Mouse (Mus musculus): ENCODE data around the gene Tenm2. TPM values are rescaled to one million over a fixed set of nuclear protein-coding genes. Genes with fewer than 3 reads are reported as not detected.
A peak's percentile ranks its signal among the peaks of the same experiment; 100 is the strongest.

The Tenm2 gene
- polyA plus RNA-seq, 1 experiment from 2014 or later, result 1.2 TPM

- no peak overlapping the region for H3K27ac ChIP-seq (replicated peaks)
- no peaks in the 10 kb centered on the region for H3K27me3 ChIP-seq (replicated peaks)
- no peaks in the 10 kb centered on the region for H3K36me3 ChIP-seq
- no peak overlapping the region for H3K4me2 ChIP-seq
- no peak for ATAC-seq (ENCODE audit: extremely low read depth, insufficient number of reproducible peaks, low FRiP score, low TSS enrichment)
- no peak overlapping the region for H3K9ac ChIP-seq
- peaks cover 11% of the 10 kb centered on the region for H3K4me1 ChIP-seq
- WGBS, result 64% methylated on average over 8 of the region's 8 CpGs
- H3K4me3 ChIP-seq, result no peak overlapping the region
- H3K9me3 ChIP-seq, result no peaks in the 10 kb centered on the region
These were observed 1162.5 kb downstream of the Tenm2 start for GRCm38 (mm10) chr11:36073074-36073818.

GRCm38 (mm10) chr11:36072646-36073045 is 1163.1 kb downstream of the Tenm2 start:
- 73% methylated on average over 5 of the region's 5 CpGs for WGBS
- Histone ChIP-seq H3K27me3 (replicated peaks) (no peaks in the 10 kb centered on the region), H3K9ac (no peak overlapping the region), H3K36me3 (no peaks in the 10 kb centered on the region), H3K4me1 (peaks cover 11% of the 10 kb centered on the region), H3K27ac (replicated peaks) (no peak overlapping the region), H3K9me3 (no peaks in the 10 kb centered on the region), H3K4me3 (no peak overlapping the region), H3K4me2 (no peak overlapping the region)
- no peak for ATAC-seq (ENCODE audit: extremely low read depth, insufficient number of reproducible peaks, low FRiP score, low TSS enrichment)

GRCm38 (mm10) chr11:36072038-36072437 is 1163.7 kb downstream of the Tenm2 start:
- H3K9ac ChIP-seq, result no peak overlapping the region
- 30% methylated on average over 9 of the region's 9 CpGs for WGBS

GRCm38 (mm10) chr11:36059325-36059843 is 1176.4 kb downstream of the Tenm2 start:
- Histone ChIP-seq H3K27me3 (replicated peaks) (peaks cover 40% of the 10 kb centered on the region), H3K9me3 (no peaks in the 10 kb centered on the region), H3K27ac (replicated peaks) (no peak overlapping the region), H3K4me2 (no peak overlapping the region), H3K4me1 (peaks cover 17% of the 10 kb centered on the region), H3K36me3 (no peaks in the 10 kb centered on the region), H3K4me3 (no peak overlapping the region), H3K9ac (no peak overlapping the region)
- ATAC-seq (ENCODE audit: extremely low read depth, insufficient number of reproducible peaks, low FRiP score, low TSS enrichment), result no peak
- WGBS, result no CpG with 5 or more reads among the region's 1 CpGs

More at GRCm38 (mm10) chr11:36072038-36072437, 1163.7 kb downstream of the Tenm2 start:
- Histone ChIP-seq H3K4me1 (peaks cover 11% of the 10 kb centered on the region), H3K4me3 (no peak overlapping the region), H3K27me3 (replicated peaks) (no peaks in the 10 kb centered on the region), H3K9me3 (no peaks in the 10 kb centered on the region), H3K36me3 (no peaks in the 10 kb centered on the region), H3K27ac (replicated peaks) (no peak overlapping the region), H3K4me2 (0 out of 2 replicates have a peak overlapping the region, but pooled peaks have one; percentile 5)
- ATAC-seq (ENCODE audit: extremely low read depth, insufficient number of reproducible peaks, low FRiP score, low TSS enrichment), result no peak

- Histone ChIP-seq H3K4me2 (peak overlapping the region; percentile 59), H3K4me3 (peak overlapping the region; percentile 16; the same call in 1 of the 2 replicates)
- WGBS, result 22% methylated on average over 11 of the region's 11 CpGs
These were observed 1179.2 kb downstream of the Tenm2 start for GRCm38 (mm10) chr11:36056525-36056924.

GRCm38 (mm10) chr11:36054323-36054722 is 1181.4 kb downstream of the Tenm2 start:
- no peak for ATAC-seq (ENCODE audit: extremely low read depth, insufficient number of reproducible peaks, low FRiP score, low TSS enrichment)
- no peak overlapping the region for H3K9ac ChIP-seq
- H3K27ac ChIP-seq (replicated peaks), result no peak overlapping the region
- 87% methylated on average over 7 of the region's 7 CpGs for WGBS
- H3K36me3 ChIP-seq, result no peaks in the 10 kb centered on the region
- peaks cover 22% of the 10 kb centered on the region for H3K4me1 ChIP-seq
- no peak overlapping the region for H3K4me2 ChIP-seq
- peaks cover 68% of the 10 kb centered on the region for H3K27me3 ChIP-seq (replicated peaks)
- H3K4me3 ChIP-seq, result no peak overlapping the region
- no peaks in the 10 kb centered on the region for H3K9me3 ChIP-seq

More at GRCm38 (mm10) chr11:36056525-36056924, 1179.2 kb downstream of the Tenm2 start:
- Histone ChIP-seq H3K27me3 (replicated peaks) (peaks cover 50% of the 10 kb centered on the region), H3K4me1 (peaks cover 17% of the 10 kb centered on the region), H3K9me3 (no peaks in the 10 kb centered on the region), H3K27ac (replicated peaks) (no peak overlapping the region), H3K9ac (no peak overlapping the region), H3K36me3 (no peaks in the 10 kb centered on the region)
- ATAC-seq (ENCODE audit: extremely low read depth, insufficient number of reproducible peaks, low FRiP score, low TSS enrichment), result 0 out of 2 replicates have a peak, but pooled peaks have one; percentile 19

GRCm38 (mm10) chr11:36053457-36053856 is 1182.3 kb downstream of the Tenm2 start:
- Histone ChIP-seq H3K27ac (replicated peaks) (no peak overlapping the region), H3K9me3 (no peaks in the 10 kb centered on the region), H3K4me3 (no peak overlapping the region), H3K9ac (no peak overlapping the region), H3K4me2 (no peak overlapping the region), H3K27me3 (replicated peaks) (peaks cover 69% of the 10 kb centered on the region), H3K36me3 (no peaks in the 10 kb centered on the region), H3K4me1 (peaks cover 21% of the 10 kb centered on the region)
- 72% methylated on average over 4 of the region's 4 CpGs for WGBS
- ATAC-seq (ENCODE audit: extremely low read depth, insufficient number of reproducible peaks, low FRiP score, low TSS enrichment), result no peak

- WGBS, result 53% methylated on average over 2 of the region's 2 CpGs
These were observed 1183.2 kb downstream of the Tenm2 start for GRCm38 (mm10) chr11:36052598-36052997.

GRCm38 (mm10) chr11:36052091-36052490 is 1183.7 kb downstream of the Tenm2 start:
- WGBS, result 70% methylated on average over 1 of the region's 1 CpGs
- H3K36me3 ChIP-seq, result no peaks in the 10 kb centered on the region

More at GRCm38 (mm10) chr11:36052598-36052997, 1183.2 kb downstream of the Tenm2 start:
- peaks cover 62% of the 10 kb centered on the region for H3K27me3 ChIP-seq (replicated peaks)
- no peak overlapping the region for H3K4me3 ChIP-seq
- no peak overlapping the region for H3K4me2 ChIP-seq
- no peak overlapping the region for H3K27ac ChIP-seq (replicated peaks)
- no peak overlapping the region for H3K9ac ChIP-seq
- no peak for ATAC-seq (ENCODE audit: extremely low read depth, insufficient number of reproducible peaks, low FRiP score, low TSS enrichment)
- no peaks in the 10 kb centered on the region for H3K36me3 ChIP-seq
- H3K9me3 ChIP-seq, result no peaks in the 10 kb centered on the region
- H3K4me1 ChIP-seq, result peaks cover 19% of the 10 kb centered on the region

GRCm38 (mm10) chr11:36049547-36049946 is 1186.2 kb downstream of the Tenm2 start:
- H3K27ac ChIP-seq (replicated peaks), result no peak overlapping the region
- peaks cover 5% of the 10 kb centered on the region; the same call in 1 of the 2 replicates for H3K4me1 ChIP-seq
- WGBS, result 12% methylated on average over 5 of the region's 5 CpGs
- H3K4me3 ChIP-seq, result no peak overlapping the region
- H3K27me3 ChIP-seq (replicated peaks), result peaks cover 53% of the 10 kb centered on the region
- H3K9ac ChIP-seq, result no peak overlapping the region
- no peak overlapping the region for H3K4me2 ChIP-seq
- H3K36me3 ChIP-seq, result no peaks in the 10 kb centered on the region
- H3K9me3 ChIP-seq, result no peaks in the 10 kb centered on the region
- ATAC-seq (ENCODE audit: extremely low read depth, insufficient number of reproducible peaks, low FRiP score, low TSS enrichment), result no peak

More at GRCm38 (mm10) chr11:36052091-36052490, 1183.7 kb downstream of the Tenm2 start:
- Histone ChIP-seq H3K4me2 (no peak overlapping the region), H3K27ac (replicated peaks) (no peak overlapping the region), H3K27me3 (replicated peaks) (peaks cover 59% of the 10 kb centered on the region), H3K9ac (no peak overlapping the region), H3K4me3 (no peak overlapping the region), H3K9me3 (no peaks in the 10 kb centered on the region), H3K4me1 (peaks cover 19% of the 10 kb centered on the region)
- ATAC-seq (ENCODE audit: extremely low read depth, insufficient number of reproducible peaks, low FRiP score, low TSS enrichment), result no peak

GRCm38 (mm10) chr11:36045681-36046276 is 1190.0 kb downstream of the Tenm2 start:
- H3K4me3 ChIP-seq, result peak overlapping the region; percentile 62
- no peaks in the 10 kb centered on the region for H3K36me3 ChIP-seq
- no peak overlapping the region for H3K27ac ChIP-seq (replicated peaks)
- peak overlapping the region; percentile 70 for H3K4me2 ChIP-seq
- ATAC-seq (ENCODE audit: extremely low read depth, insufficient number of reproducible peaks, low FRiP score, low TSS enrichment), result no peak
- WGBS, result 3% methylated on average over 13 of the region's 13 CpGs
- peaks cover 40% of the 10 kb centered on the region for H3K27me3 ChIP-seq (replicated peaks)
- peaks cover 5% of the 10 kb centered on the region; the same call in 1 of the 2 replicates for H3K4me1 ChIP-seq
- H3K9me3 ChIP-seq, result no peaks in the 10 kb centered on the region
- peak overlapping the region; percentile 80 for H3K9ac ChIP-seq
